Mouse (Mus musculus): ENCODE data around the gene Ptges2.
A peak's percentile ranks its signal among the peaks of the same experiment; 100 is the strongest.

Ptges2 gene

DNA sequence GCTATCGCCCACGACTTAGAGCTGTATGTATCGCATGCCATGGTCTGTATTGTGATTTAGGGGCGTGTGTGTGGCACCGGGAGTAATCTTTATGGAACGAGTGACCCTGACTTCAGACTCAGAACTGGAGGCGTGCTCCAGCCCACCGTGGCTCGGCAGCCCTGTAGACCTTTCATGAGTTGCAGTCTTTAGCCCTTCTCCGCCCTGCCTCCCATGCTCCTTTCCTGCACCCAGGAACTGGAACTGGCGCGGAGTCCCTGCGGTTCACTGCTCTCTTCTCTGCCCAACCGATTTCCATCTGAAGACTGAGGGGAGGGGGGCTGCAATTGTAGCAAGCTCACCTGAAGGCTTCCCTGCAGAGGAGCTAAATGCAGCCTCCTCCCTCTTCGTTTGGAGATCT is 999 bp downstream of the Ptges2 start:
- Histone ChIP-seq H3K4me1 (replicated peaks; ENCODE audit: low read depth, low read length) (peaks cover 53% of the 10 kb centered on the region), H3K9me3 (ENCODE audit: low read length) (peaks cover 10% of the 10 kb centered on the region), H3K27me3 (ENCODE audit: insufficient read depth, low read length) (no peaks in the 10 kb centered on the region), H3K4me3 (replicated peaks; ENCODE audit: low read length) (peak overlapping the region; percentile 95), H3K36me3 (ENCODE audit: insufficient read depth, low read length) (peaks cover 26% of the 10 kb centered on the region)
- TF ChIP-seq NANOG (IDR thresholded peaks at IDR 0.05; ENCODE audit: borderline replicate concordance, low read length) (no peak), POU5F1 (IDR thresholded peaks at IDR 0.05; ENCODE audit: borderline replicate concordance, low read length) (no peak)

GRCm38 (mm10) chr2:32404663-32405062 is 9.0 kb downstream of the Ptges2 start:
- Histone ChIP-seq H3K4me1 (replicated peaks; ENCODE audit: low read depth, low read length) (peaks cover 47% of the 10 kb centered on the region), H3K36me3 (ENCODE audit: insufficient read depth, low read length) (peaks cover 32% of the 10 kb centered on the region), H3K4me3 (replicated peaks; ENCODE audit: low read length) (no peak overlapping the region), H3K27me3 (ENCODE audit: insufficient read depth, low read length) (no peaks in the 10 kb centered on the region), H3K9me3 (ENCODE audit: low read length) (no peaks in the 10 kb centered on the region)
- TF ChIP-seq CTCF (conservative IDR thresholded peaks at IDR 0.05; ENCODE audit: low read length) (peak; percentile 99), POU5F1 (IDR thresholded peaks at IDR 0.05; ENCODE audit: borderline replicate concordance, low read length) (no peak)

- no peaks in the 10 kb centered on the region for H3K9me3 ChIP-seq (ENCODE audit: low read length)
- TF ChIP-seq NANOG (IDR thresholded peaks at IDR 0.05; ENCODE audit: borderline replicate concordance, low read length) (no peak), POU5F1 (IDR thresholded peaks at IDR 0.05; ENCODE audit: borderline replicate concordance, low read length) (no peak), CTCF (conservative IDR thresholded peaks at IDR 0.05; ENCODE audit: low read length) (no peak)
- no peaks in the 10 kb centered on the region for H3K27me3 ChIP-seq (ENCODE audit: insufficient read depth, low read length)
- peaks cover 24% of the 10 kb centered on the region for H3K4me1 ChIP-seq (replicated peaks; ENCODE audit: low read depth, low read length)
- peaks cover 8% of the 10 kb centered on the region for H3K36me3 ChIP-seq (ENCODE audit: insufficient read depth, low read length)
- H3K4me3 ChIP-seq (replicated peaks; ENCODE audit: low read length), result no peak overlapping the region
These were observed 11.6 kb downstream of the Ptges2 start for GRCm38 (mm10) chr2:32407144-32407824.

- no peaks in the 10 kb centered on the region for H3K27me3 ChIP-seq (ENCODE audit: insufficient read depth, low read length)
- H3K4me3 ChIP-seq (replicated peaks; ENCODE audit: low read length), result no peak overlapping the region
- TF ChIP-seq CTCF (conservative IDR thresholded peaks at IDR 0.05; ENCODE audit: low read length) (no peak), POU5F1 (IDR thresholded peaks at IDR 0.05; ENCODE audit: borderline replicate concordance, low read length) (no peak), NANOG (IDR thresholded peaks at IDR 0.05; ENCODE audit: borderline replicate concordance, low read length) (no peak)
- no peaks in the 10 kb centered on the region for H3K9me3 ChIP-seq (ENCODE audit: low read length)
- peaks cover 10% of the 10 kb centered on the region for H3K4me1 ChIP-seq (replicated peaks; ENCODE audit: low read depth, low read length)
- no peaks in the 10 kb centered on the region for H3K36me3 ChIP-seq (ENCODE audit: insufficient read depth, low read length)
These were observed 13.0 kb downstream of the Ptges2 start for GRCm38 (mm10) chr2:32408429-32409424.

- Histone ChIP-seq H3K4me1 (replicated peaks; ENCODE audit: low read depth, low read length) (no peaks in the 10 kb centered on the region), H3K4me3 (replicated peaks; ENCODE audit: low read length) (no peak overlapping the region), H3K9me3 (ENCODE audit: low read length) (no peaks in the 10 kb centered on the region), H3K27me3 (ENCODE audit: insufficient read depth, low read length) (no peaks in the 10 kb centered on the region), H3K36me3 (ENCODE audit: insufficient read depth, low read length) (peaks cover 26% of the 10 kb centered on the region)
- TF ChIP-seq POU5F1 (IDR thresholded peaks at IDR 0.05; ENCODE audit: borderline replicate concordance, low read length) (no peak), NANOG (IDR thresholded peaks at IDR 0.05; ENCODE audit: borderline replicate concordance, low read length) (no peak), CTCF (conservative IDR thresholded peaks at IDR 0.05; ENCODE audit: low read length) (no peak)
These were observed 15.7 kb downstream of the Ptges2 start for GRCm38 (mm10) chr2:32411407-32411806.

DNA sequence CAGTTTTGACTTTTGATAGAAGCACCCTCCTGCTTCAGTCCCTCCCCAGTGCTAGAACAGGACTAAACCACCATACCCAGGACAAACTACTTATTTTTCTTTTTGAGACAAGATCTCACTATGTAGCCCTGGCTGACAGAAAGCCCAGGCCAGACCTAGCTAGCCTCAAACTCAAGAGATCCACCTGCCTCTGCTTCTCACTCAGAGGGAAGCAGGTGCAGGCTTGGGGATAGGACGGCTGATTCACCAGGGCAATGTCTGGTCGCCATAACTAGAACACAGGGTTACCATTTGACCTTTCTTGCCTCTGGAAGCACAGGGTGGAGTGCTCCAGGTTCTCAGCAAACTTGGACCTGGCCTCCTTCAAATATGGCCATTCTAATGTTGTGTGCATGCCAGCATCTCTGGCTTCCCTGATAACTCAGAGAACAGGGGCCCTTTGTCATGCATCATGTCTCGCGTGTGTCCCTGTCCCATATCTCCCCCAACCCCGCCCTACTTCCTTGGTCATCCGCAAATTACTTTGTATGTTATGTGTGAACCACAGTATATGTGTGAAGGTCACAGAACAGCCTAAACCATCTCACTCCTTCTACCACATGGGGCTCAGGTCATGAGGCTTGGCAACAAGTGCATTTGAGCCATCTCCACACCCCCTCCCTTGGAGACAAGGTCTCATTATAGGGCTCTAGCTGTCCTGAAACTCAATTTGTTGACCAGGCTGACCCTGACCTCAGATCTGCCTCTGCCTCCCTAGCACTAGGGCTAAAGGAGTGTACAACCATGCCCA is 17.2 kb downstream of the Ptges2 start:
- TF ChIP-seq CTCF (conservative IDR thresholded peaks at IDR 0.05; ENCODE audit: low read length) (no peak), NANOG (IDR thresholded peaks at IDR 0.05; ENCODE audit: borderline replicate concordance, low read length) (no peak), POU5F1 (IDR thresholded peaks at IDR 0.05; ENCODE audit: borderline replicate concordance, low read length) (no peak)
- peaks cover 41% of the 10 kb centered on the region for H3K36me3 ChIP-seq (ENCODE audit: insufficient read depth, low read length)
- H3K27me3 ChIP-seq (ENCODE audit: insufficient read depth, low read length), result no peaks in the 10 kb centered on the region
- no peaks in the 10 kb centered on the region for H3K4me1 ChIP-seq (replicated peaks; ENCODE audit: low read depth, low read length)
- H3K4me3 ChIP-seq (replicated peaks; ENCODE audit: low read length), result no peak overlapping the region
- no peaks in the 10 kb centered on the region for H3K9me3 ChIP-seq (ENCODE audit: low read length)

DNA sequence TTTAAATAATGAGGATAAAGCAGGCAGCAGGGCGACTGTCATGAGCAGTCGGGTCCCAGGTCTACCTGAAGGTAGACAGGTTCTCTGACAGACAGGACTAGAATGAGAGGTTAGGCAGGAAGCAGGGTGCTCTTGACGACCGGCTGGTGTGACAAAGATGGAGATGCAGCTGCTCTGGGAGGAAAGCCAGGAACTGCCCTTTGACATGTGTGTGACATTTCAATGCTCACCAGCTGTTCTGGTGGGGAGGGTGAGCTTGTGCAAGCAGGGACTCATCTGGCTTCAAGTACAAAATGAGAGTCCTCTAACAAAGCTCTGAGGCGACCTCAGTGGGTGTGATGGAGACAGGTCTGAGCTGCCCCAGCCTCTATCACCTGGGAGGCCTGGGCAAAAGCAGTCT is 18.2 kb downstream of the Ptges2 start:
- Histone ChIP-seq H3K4me1 (replicated peaks; ENCODE audit: low read depth, low read length) (no peaks in the 10 kb centered on the region), H3K36me3 (ENCODE audit: insufficient read depth, low read length) (peaks cover 51% of the 10 kb centered on the region), H3K27me3 (ENCODE audit: insufficient read depth, low read length) (no peaks in the 10 kb centered on the region), H3K4me3 (replicated peaks; ENCODE audit: low read length) (no peak overlapping the region), H3K9me3 (ENCODE audit: low read length) (no peaks in the 10 kb centered on the region)
- no peak for TF ChIP-seq NANOG (IDR thresholded peaks at IDR 0.05; ENCODE audit: borderline replicate concordance, low read length)
- TF ChIP-seq CTCF (conservative IDR thresholded peaks at IDR 0.05; ENCODE audit: low read length), result no peak
- no peak for TF ChIP-seq POU5F1 (IDR thresholded peaks at IDR 0.05; ENCODE audit: borderline replicate concordance, low read length)

GRCm38 (mm10) chr2:32415801-32416200 is 20.1 kb downstream of the Ptges2 start:
- no peak overlapping the region for H3K4me3 ChIP-seq (replicated peaks; ENCODE audit: low read length)
- H3K9me3 ChIP-seq (ENCODE audit: low read length), result no peaks in the 10 kb centered on the region
- no peaks in the 10 kb centered on the region for H3K27me3 ChIP-seq (ENCODE audit: insufficient read depth, low read length)
- no peaks in the 10 kb centered on the region for H3K4me1 ChIP-seq (replicated peaks; ENCODE audit: low read depth, low read length)
- H3K36me3 ChIP-seq (ENCODE audit: insufficient read depth, low read length), result peaks cover 69% of the 10 kb centered on the region
- TF ChIP-seq NANOG (IDR thresholded peaks at IDR 0.05; ENCODE audit: borderline replicate concordance, low read length) (no peak), POU5F1 (IDR thresholded peaks at IDR 0.05; ENCODE audit: borderline replicate concordance, low read length) (no peak), CTCF (conservative IDR thresholded peaks at IDR 0.05; ENCODE audit: low read length) (no peak)

Data from E14TG2a.4 (cell line).